Mouse (Mus musculus): ENCODE measurements at regions not wholly inside any gene's neighbourhood (a gene's known extent, or its start where the extent isn't known, plus 50 kb on each side); places are given as distances from the start of the nearest gene placed in this dataset.

DNA sequence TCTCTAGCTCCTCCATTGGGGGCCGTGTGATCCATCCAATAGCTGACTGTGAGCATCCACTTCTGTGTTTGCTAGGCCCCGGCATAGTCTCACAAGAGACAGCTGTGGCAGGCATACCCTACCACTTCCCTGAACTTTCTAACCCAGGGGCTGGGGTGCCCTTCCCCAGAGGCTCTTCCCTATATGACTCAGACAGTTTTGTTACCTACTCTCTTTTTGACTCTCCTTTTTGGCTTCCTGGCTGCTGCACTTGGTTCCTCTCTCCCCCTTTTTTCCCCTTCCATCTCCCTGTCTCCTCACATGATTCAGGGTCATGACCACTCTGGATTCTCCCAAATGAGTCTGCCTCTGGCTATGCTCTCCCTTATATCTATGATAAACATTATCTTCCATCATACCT, 223.8 kb downstream of the Papss1 start:
- H3K9me3 ChIP-seq (replicated peaks) = peaks cover 9% of the 10 kb centered on the region
- no peaks in the 10 kb centered on the region for H3K27me3 ChIP-seq (ENCODE audit: insufficient read depth, low read length)
- no peak overlapping the region for H3K4me3 ChIP-seq (ENCODE audit: low read depth, low read length)
- ATAC-seq (ENCODE audit: extremely low read depth, insufficient number of reproducible peaks, low FRiP score, poor library complexity, severe bottlenecking) = no peak
- H3K4me1 ChIP-seq (ENCODE audit: insufficient read depth, low read depth, low read length) = no peaks in the 10 kb centered on the region
- no peak for TF ChIP-seq GATA2 (IDR thresholded peaks at IDR 0.05; ENCODE audit: borderline replicate concordance, low read depth, low read length)
- no peak for TF ChIP-seq GATA1 (IDR thresholded peaks at IDR 0.05; ENCODE audit: borderline replicate concordance, low read length)
- no peak for TF ChIP-seq POLR2AphosphoS5 (IDR thresholded peaks at IDR 0.05; ENCODE audit: insufficient replicate concordance, low read depth, low read length)
- no peak for TF ChIP-seq CTCF (IDR thresholded peaks at IDR 0.05; ENCODE audit: low read depth, low read length)
- TF ChIP-seq TAL1 (conservative IDR thresholded peaks at IDR 0.05; ENCODE audit: low read depth, low read length) = no peak
- no peaks in the 10 kb centered on the region for H3K36me3 ChIP-seq (replicated peaks)
- no peak for DNase-seq (ENCODE audit: low spot score)

DNA sequence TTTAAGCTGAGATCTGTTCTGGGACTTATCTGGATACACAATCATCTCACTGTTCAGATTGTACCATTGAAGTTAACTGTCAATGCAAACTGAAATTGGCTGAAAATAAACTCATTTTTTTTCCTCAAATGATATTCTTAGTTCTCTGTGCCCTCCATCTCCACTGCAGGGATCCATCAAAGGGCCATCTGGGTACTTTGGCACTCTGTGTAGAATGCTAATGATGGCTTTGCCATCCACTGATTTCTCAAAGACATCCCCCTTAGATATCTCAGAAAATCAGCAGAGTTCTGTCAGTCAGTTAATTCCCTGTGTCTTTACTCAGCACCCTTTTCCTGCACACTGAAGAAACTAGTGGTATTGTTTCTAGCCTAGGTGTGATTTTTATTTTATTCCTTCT, 224.6 kb downstream of the Papss1 start:
- Histone ChIP-seq H3K36me3 (replicated peaks) (no peaks in the 10 kb centered on the region), H3K9me3 (replicated peaks) (peaks cover 4% of the 10 kb centered on the region), H3K4me1 (ENCODE audit: insufficient read depth, low read depth, low read length) (no peaks in the 10 kb centered on the region), H3K4me3 (ENCODE audit: low read depth, low read length) (no peak overlapping the region), H3K27me3 (ENCODE audit: insufficient read depth, low read length) (no peaks in the 10 kb centered on the region)
- TF ChIP-seq POLR2AphosphoS5 (IDR thresholded peaks at IDR 0.05; ENCODE audit: insufficient replicate concordance, low read depth, low read length) (no peak), TAL1 (conservative IDR thresholded peaks at IDR 0.05; ENCODE audit: low read depth, low read length) (no peak), CTCF (IDR thresholded peaks at IDR 0.05; ENCODE audit: low read depth, low read length) (no peak), GATA2 (IDR thresholded peaks at IDR 0.05; ENCODE audit: borderline replicate concordance, low read depth, low read length) (no peak), GATA1 (IDR thresholded peaks at IDR 0.05; ENCODE audit: borderline replicate concordance, low read length) (no peak)
- DNase-seq (ENCODE audit: low spot score) (no peak), ATAC-seq (ENCODE audit: extremely low read depth, insufficient number of reproducible peaks, low FRiP score, poor library complexity, severe bottlenecking) (no peak)

DNA sequence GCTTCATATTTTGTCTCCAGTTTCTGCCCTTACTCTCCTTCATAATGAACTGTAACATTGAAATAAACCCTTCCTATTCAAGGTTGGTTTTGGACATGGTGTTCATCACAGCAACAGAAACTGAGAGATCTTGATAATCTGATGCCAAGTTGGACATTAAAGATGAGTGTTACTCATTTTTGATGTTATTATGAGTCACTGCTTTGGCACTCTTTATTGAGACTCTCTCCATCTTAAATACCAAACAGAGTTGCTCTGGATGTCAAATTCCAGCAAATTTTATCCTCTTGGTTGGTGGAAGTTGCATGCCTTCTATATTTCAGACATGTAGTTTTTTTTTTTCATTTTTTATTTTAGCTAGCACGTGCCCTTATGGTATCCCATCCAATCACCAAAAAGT, 229.5 kb downstream of the Papss1 start:
- no peak for ATAC-seq (ENCODE audit: extremely low read depth, insufficient number of reproducible peaks, low FRiP score, poor library complexity, severe bottlenecking)
- DNase-seq (ENCODE audit: low spot score) = no peak
- Histone ChIP-seq H3K36me3 (replicated peaks) (no peaks in the 10 kb centered on the region), H3K9me3 (replicated peaks) (peaks cover 12% of the 10 kb centered on the region; the same call in 1 of the 2 replicates), H3K27me3 (ENCODE audit: insufficient read depth, low read length) (no peaks in the 10 kb centered on the region), H3K4me1 (ENCODE audit: insufficient read depth, low read depth, low read length) (no peaks in the 10 kb centered on the region), H3K4me3 (ENCODE audit: low read depth, low read length) (no peak overlapping the region)
- TF ChIP-seq POLR2AphosphoS5 (IDR thresholded peaks at IDR 0.05; ENCODE audit: insufficient replicate concordance, low read depth, low read length) (no peak), CTCF (IDR thresholded peaks at IDR 0.05; ENCODE audit: low read depth, low read length) (no peak), TAL1 (conservative IDR thresholded peaks at IDR 0.05; ENCODE audit: low read depth, low read length) (no peak), GATA2 (IDR thresholded peaks at IDR 0.05; ENCODE audit: borderline replicate concordance, low read depth, low read length) (no peak), GATA1 (IDR thresholded peaks at IDR 0.05; ENCODE audit: borderline replicate concordance, low read length) (no peak)

DNA sequence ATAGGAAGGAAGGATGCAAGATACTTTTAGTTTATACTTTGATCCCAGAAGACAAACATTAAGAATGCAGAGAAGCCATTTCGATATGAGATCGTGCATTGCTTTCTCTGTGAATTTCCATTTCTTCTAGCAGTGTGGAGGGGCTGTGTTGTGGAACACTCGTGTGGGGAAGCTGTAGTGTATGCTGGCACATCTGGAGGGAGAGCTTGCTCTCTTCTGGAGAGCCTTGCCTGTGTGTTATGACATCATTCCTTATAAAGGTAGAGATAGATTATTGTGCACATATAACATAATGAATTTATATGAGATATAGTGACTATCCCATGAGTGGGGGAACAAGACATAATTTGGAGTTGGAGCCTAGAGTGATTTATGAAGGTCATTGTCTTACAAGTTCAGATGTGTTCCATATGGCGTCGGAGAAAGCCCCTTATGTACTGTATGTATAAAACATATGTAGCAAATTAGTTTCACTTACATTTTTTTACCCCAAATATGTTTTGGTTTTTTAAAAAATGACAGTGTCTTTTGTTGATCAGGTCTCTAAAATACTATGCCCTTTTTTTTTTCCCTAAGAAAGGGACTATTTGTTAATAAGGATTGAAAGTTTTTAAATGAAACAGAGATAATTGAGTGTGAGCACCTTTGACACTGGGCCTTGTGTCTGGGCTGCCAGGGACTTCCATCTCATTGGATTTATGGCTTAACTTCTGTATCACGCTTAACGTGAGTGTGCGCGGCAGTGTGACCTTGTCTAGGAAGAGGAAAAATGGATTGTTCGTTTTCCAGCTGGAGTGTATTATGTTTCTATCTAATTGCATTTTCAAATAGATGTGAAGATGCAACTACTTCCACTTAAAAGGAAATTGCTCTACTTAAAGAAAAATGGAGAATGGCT, 230.8 kb downstream of the Papss1 start:
- DNase-seq (ENCODE audit: low spot score) (no peak), ATAC-seq (ENCODE audit: extremely low read depth, insufficient number of reproducible peaks, low FRiP score, poor library complexity, severe bottlenecking) (no peak)
- H3K36me3 ChIP-seq (replicated peaks) = no peaks in the 10 kb centered on the region
- H3K9me3 ChIP-seq (replicated peaks) = peaks cover 12% of the 10 kb centered on the region; the same call in 1 of the 2 replicates
- no peak overlapping the region for H3K4me3 ChIP-seq (ENCODE audit: low read depth, low read length)
- no peak for TF ChIP-seq TAL1 (conservative IDR thresholded peaks at IDR 0.05; ENCODE audit: low read depth, low read length)
- TF ChIP-seq GATA1 (IDR thresholded peaks at IDR 0.05; ENCODE audit: borderline replicate concordance, low read length) = no peak
- no peak for TF ChIP-seq POLR2AphosphoS5 (IDR thresholded peaks at IDR 0.05; ENCODE audit: insufficient replicate concordance, low read depth, low read length)
- no peak for TF ChIP-seq GATA2 (IDR thresholded peaks at IDR 0.05; ENCODE audit: borderline replicate concordance, low read depth, low read length)
- TF ChIP-seq CTCF (IDR thresholded peaks at IDR 0.05; ENCODE audit: low read depth, low read length) = no peak
- H3K4me1 ChIP-seq (ENCODE audit: insufficient read depth, low read depth, low read length) = no peaks in the 10 kb centered on the region
- no peaks in the 10 kb centered on the region for H3K27me3 ChIP-seq (ENCODE audit: insufficient read depth, low read length)

- no peak for TF ChIP-seq POLR2AphosphoS5 (IDR thresholded peaks at IDR 0.05; ENCODE audit: insufficient replicate concordance, low read depth, low read length)
- no peak for TF ChIP-seq TAL1 (conservative IDR thresholded peaks at IDR 0.05; ENCODE audit: low read depth, low read length)
- no peak for TF ChIP-seq CTCF (IDR thresholded peaks at IDR 0.05; ENCODE audit: low read depth, low read length)
- no peak for TF ChIP-seq GATA1 (IDR thresholded peaks at IDR 0.05; ENCODE audit: borderline replicate concordance, low read length)
- TF ChIP-seq GATA2 (IDR thresholded peaks at IDR 0.05; ENCODE audit: borderline replicate concordance, low read depth, low read length) = no peak
- Histone ChIP-seq H3K27me3 (ENCODE audit: insufficient read depth, low read length) (no peaks in the 10 kb centered on the region), H3K9me3 (replicated peaks) (peaks cover 20% of the 10 kb centered on the region), H3K4me1 (ENCODE audit: insufficient read depth, low read depth, low read length) (no peaks in the 10 kb centered on the region), H3K36me3 (replicated peaks) (no peaks in the 10 kb centered on the region), H3K4me3 (ENCODE audit: low read depth, low read length) (no peak overlapping the region)
- ATAC-seq (ENCODE audit: extremely low read depth, insufficient number of reproducible peaks, low FRiP score, poor library complexity, severe bottlenecking) (no peak), DNase-seq (ENCODE audit: low spot score) (no peak)
These were observed 235.2 kb downstream of the Papss1 start for GRCm38 (mm10) chr3:131799774-131800173.

- TF ChIP-seq GATA1 (IDR thresholded peaks at IDR 0.05; ENCODE audit: borderline replicate concordance, low read length) (no peak), TAL1 (conservative IDR thresholded peaks at IDR 0.05; ENCODE audit: low read depth, low read length) (no peak), CTCF (IDR thresholded peaks at IDR 0.05; ENCODE audit: low read depth, low read length) (no peak), GATA2 (IDR thresholded peaks at IDR 0.05; ENCODE audit: borderline replicate concordance, low read depth, low read length) (no peak), POLR2AphosphoS5 (IDR thresholded peaks at IDR 0.05; ENCODE audit: insufficient replicate concordance, low read depth, low read length) (no peak)
- ATAC-seq (ENCODE audit: extremely low read depth, insufficient number of reproducible peaks, low FRiP score, poor library complexity, severe bottlenecking) = no peak
These were observed 237.0 kb downstream of the Papss1 start for GRCm38 (mm10) chr3:131801551-131801950.

More at GRCm38 (mm10) chr3:131801551-131801950, 237.0 kb downstream of the Papss1 start:
- H3K4me3 ChIP-seq (ENCODE audit: low read depth, low read length) = no peak overlapping the region
- no peaks in the 10 kb centered on the region for H3K4me1 ChIP-seq (ENCODE audit: insufficient read depth, low read depth, low read length)
- no peak for DNase-seq (ENCODE audit: low spot score)
- no peaks in the 10 kb centered on the region for H3K36me3 ChIP-seq (replicated peaks)
- H3K27me3 ChIP-seq (ENCODE audit: insufficient read depth, low read length) = no peaks in the 10 kb centered on the region
- H3K9me3 ChIP-seq (replicated peaks) = peaks cover 25% of the 10 kb centered on the region

All from G1E (cell line).